Mouse (Mus musculus) layer of hippocampus, adult 18-20 months (tissue): ENCODE measurements at regions not wholly inside any gene's neighbourhood (a gene's known extent, or its start where the extent isn't known, plus 50 kb on each side); places are given as distances from the start of the nearest gene placed in this dataset.

Source experiments
- DNase-seq, 2 experiments: peaks; one replicate each; pipeline ENCODE4 v3.0.0; 2022; ENCODE audit warnings: low spot score in 2 of 2

DNA sequence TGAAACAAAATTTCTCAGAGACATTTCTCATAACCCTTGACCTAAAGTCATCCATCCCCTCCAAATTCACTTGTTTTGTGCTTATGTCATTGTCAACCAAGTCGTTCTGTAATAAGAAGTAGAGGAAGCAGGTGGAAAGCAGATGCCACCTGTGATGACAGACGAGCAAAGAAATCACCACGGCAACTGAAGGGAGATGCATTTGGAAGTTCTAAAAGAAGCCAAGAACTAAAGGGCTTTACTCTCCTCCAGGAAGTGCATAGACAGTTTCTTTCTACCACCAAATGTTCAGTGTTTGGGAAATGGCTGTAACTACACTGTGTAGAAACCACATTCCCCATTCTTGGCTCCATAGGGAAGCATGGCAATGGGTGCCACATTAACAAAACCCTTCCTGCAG, 317.4 kb downstream of the Gm10184 start:
- DNase-seq, result peak in 1 of 2 experiments; percentile 11

DNA sequence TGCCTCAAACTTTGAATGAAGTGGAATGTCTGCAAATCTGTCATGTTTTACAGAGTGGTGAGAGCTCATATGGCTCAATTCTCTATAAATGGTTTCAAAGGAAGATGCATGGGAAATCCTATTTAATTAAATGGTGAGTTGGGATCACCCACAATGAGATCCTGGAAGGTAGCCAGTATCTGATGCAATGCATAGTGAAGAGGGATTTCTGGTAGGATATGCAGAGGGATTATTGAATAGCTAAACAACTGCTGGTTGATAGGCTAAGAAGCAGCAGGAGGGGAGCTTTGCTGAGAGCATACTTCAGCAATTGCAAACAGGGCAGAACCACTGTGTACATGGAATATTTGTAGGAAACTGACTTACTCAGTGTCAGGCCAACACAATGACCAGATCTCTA, 350.7 kb downstream of the Gm10184 start:
- no peak for DNase-seq

- DNase-seq, result no peak
Measured at GRCm38 (mm10) chr17:89554754-89555153, 354.3 kb upstream of the Fshr start.

DNA sequence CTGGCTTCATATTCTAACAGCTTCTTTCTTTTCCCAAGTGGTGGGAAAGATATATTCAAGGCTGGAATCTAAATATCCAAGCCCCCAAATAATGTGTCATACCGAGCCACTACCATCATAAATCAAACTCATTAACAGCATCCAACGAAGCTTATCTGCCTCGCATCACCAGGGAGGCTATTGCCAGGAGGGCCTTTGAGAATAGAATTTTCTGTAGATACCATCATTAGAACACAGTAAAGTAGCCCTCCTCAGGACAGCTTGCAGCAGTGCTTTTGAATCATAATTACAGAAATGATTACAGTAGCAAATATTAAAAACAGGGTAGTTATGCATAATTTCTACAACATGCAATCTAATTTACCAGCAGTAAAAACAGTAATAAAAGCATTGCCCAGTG, 353.1 kb upstream of the Fshr start:
- DNase-seq, result no peak

DNA sequence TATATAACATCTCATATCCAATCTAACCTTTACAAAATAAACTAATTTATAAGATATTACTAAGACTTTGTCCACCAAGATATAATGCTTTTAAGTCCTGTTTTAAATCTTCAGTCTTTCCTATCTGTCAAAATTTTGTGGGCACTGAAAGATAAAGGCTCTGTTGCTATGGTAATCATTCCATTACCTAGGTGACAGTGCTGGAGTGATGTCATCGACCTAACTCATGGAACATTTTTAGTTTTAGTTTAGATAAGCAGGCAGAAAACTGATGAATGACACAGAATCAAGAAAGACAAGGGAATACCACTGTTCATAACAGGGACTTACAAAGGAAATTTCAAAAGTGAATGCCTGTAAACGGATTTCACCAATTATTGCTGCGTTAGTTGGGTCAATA, 350.3 kb upstream of the Fshr start:
- DNase-seq, result peak in 1 of 2 experiments; percentile 33

GRCm38 (mm10) chr17:89521912-89522311, 321.4 kb upstream of the Fshr start:
- no peak for DNase-seq

- DNase-seq, result no peak
Measured at GRCm38 (mm10) chr17:89519413-89519812, 318.9 kb upstream of the Fshr start.

DNA sequence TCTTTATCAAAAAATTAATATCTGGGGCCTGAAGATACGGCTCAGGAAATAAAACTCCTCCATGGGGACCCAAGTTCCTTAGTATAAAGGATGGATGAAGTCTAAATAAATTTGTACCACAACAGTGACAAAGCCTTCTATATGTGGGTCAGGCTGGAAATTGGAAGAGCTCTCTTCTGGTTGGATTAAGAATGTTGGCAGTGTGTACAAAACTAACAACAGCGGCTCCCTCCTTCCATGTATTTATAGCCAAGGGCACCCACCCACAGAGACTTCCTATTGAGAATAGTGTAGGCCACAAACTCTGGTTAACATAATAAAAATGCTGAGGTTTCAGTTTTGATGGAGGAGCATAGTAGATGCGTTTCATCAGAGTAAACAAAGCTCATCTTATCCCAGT, 304.8 kb upstream of the Fshr start:
- no peak for DNase-seq

DNA sequence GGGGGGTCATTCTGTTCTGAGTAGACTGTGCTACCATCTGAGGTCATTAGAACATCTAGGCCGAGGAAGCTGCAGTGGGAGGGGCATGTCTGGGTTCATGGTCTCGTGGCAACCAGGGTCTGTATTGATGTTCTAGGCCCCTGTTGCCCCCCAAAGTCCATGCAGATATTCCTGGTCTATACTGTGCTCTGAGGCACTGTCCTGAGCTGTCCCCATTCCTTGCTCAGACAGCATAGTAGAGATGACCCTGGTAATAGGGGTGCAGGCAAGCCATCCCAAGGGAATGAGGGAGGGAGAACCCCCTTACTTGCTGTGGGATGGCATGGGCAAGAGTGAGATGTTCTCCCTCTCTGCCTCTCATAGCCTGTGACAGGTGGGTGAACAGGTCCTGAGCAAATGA, 293.1 kb upstream of the Fshr start:
- DNase-seq, result no peak

DNA sequence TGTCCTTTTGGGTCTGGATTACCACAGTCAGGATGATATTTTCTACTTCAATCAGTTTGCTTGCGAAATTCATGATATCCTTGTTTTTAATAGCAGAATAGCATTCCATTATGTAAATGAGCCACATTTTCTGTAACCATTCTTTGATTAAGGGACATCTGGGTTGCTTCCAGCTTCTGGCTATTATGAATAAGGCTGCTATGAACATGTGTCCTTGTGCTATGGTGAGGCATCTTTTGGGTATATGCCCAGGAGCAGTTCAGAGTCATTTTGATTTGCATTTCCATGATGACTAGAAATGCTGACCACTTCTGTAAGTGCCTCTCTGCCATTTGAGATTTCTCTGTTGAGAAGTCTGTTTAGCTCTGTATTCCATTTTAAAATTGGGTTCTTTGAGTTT, 266.0 kb upstream of the Fshr start:
- no peak for DNase-seq

GRCm38 (mm10) chr17:89465883-89466282, 265.4 kb upstream of the Fshr start:
- DNase-seq, result no peak

DNA sequence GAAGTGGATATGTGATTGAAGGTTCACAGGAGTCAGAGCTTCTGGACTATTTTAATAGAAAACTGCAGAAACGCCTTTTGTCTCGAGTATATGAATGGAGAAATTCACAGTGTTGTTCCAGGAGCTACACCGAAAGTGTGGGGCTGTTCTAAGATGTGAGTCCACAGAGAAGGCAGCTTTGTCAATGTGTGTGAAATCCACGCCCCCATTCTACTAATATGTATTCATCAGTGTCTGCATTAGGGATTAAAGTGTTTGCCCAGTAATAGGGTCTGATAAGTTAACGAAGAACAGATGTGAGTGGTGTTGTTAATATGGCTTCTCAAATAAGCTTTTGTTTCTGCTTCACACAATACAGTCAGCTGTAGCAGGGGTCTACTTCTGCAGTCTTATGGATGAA, 260.0 kb upstream of the Fshr start:
- DNase-seq, result no peak

- DNase-seq, result no peak
Measured at GRCm38 (mm10) chr17:89454301-89454700, 253.8 kb upstream of the Fshr start.

DNA sequence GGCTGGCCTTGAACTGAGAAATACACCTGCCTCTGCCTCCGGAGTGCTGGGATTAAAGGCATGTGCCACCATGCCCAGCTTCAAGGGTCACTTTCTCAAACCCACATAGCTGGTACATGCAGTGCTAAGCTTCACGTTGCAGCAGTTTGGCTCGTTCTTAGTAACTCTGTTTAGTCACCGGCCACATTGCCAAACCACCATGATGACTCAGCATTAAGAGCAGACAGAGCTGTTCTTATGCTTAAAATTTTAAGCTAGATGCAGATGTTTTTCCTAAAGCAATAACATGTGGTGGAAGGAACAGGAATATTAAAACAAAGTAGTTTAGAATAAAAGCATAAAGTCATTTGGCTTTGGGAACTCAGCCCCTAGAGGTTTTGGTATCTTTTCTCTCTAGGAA, 250.2 kb upstream of the Fshr start:
- peak in 1 of 2 experiments; percentile 1 for DNase-seq

GRCm38 (mm10) chr17:89449391-89449790, 248.9 kb upstream of the Fshr start:
- DNase-seq, result no peak

GRCm38 (mm10) chr17:89434288-89434687, 233.8 kb upstream of the Fshr start:
- DNase-seq, result no peak

GRCm38 (mm10) chr17:89410026-89410425, 209.6 kb upstream of the Fshr start:
- DNase-seq, result no peak

DNA sequence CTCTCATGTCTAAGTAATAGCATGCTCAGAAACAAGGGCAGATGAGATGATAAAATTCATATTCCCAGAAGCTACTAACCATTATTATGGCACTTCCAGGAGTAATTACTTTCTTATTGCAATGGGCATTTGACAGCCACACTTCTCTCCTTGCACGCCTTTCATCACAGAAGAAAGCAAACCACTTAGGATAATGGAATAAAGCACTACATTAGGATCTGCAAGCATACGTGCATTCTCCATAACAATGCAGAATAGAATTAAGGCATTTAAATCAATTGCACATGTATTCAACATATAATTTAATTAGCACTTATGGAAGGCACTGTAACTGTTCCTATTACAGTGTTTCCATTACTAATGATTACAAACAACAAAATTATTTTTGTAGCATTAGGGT, 205.1 kb upstream of the Fshr start:
- no peak for DNase-seq

DNA sequence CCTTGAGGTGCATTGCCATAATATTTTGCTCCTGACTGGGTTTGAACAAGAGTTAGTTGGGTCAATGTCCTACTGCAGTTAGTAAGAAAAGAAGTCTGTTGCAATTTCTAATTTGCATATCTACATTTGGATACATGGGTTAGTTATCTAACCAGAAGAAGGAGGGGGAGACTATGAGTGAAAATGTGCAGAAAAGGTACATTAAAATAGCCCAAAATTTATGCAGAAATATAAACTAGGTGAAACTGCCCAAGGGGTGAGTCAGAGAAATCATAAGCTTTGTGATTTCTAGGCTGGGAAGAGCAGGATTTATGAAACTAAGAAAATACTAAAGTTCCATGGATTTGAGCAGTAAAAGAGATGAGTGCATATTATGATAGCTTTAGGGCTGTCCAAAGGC, 156.8 kb upstream of the Fshr start:
- no peak for DNase-seq

- no peak for DNase-seq
Measured at GRCm38 (mm10) chr17:89340497-89341205, 140.2 kb upstream of the Fshr start.

DNA sequence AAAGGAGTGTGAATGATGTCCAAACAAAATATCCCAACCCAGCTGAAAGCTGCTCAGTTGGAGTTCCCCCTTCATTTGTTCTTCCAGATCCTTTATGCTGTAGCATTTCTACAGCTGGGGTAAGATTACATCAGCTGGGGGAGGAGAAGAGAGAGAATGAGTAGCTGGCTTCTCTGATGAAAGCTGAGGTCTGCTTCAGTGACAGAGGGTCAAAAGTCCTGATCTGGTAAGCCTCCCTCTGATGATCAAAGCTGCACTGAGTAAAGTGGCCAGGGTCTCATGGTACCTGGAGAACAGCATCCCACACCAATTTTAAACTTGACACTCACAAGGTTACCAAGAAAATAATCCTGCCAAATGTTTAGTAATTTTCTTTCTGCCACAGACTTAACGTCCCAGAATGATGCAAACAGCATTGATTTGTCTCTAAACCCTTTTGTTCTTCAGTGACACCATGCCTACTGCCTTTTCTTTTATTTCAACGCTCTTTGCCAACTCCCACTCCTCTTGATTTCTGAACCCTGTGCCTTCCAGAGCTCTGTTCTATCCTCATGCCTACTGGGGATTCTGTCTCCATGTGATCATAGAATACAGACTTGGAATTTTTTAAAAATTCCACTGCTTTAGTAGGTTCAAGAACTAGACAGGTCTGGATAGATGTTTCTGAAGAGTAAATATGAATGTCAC, 119.3 kb upstream of the Fshr start:
- DNase-seq, result no peak

GRCm38 (mm10) chr17:89318356-89318755, 117.9 kb upstream of the Fshr start:
- DNase-seq, result no peak

DNA sequence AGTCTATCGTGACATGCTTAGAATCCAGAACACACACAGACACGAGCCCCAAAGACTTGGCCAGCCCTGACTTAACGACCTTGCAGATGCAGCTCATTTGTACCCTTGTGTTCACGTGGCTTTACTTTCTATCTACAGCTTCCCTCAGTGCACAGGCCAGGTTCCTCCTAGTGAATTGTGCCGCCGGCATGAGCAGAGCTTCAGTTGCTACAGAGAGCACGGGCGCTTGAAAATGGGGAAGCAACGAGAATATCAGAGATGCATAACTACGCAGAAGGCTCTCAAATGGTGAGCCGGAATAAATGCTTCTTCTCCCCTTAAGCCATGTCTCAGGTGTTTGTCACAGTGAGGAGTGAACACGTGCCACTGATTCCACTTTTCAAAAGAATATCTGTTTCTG, 110.7 kb upstream of the Fshr start:
- DNase-seq, result no peak
